Mouse (Mus musculus) adrenal gland, adult 18-20 months (tissue): Measurements from ENCODE around the gene Slc6a21. TPM values are rescaled to one million over a fixed set of nuclear protein-coding genes. Genes with fewer than 3 reads are reported as not detected.

Source experiments
- total RNA-seq, 2 experiments: library from RNA; stranded (reverse); gene quantifications; 1 replicate in 1 of 2; 2 replicates in 1 of 2; pipeline ENCODE4 v1.2.3; 2021

The Slc6a21 gene
- total RNA-seq, 2 experiments from 2014 or later, result 0.19 TPM; not detected in 1

Other genes starting within 250 kb of the Slc6a21 start
- 10 to 100 TPM; 30.8 to 45.3 TPM for gene Prr12, start 224.6 kb upstream of the Slc6a21 start, total RNA-seq
- gene Nosip, start 215.1 kb upstream of the Slc6a21 start, total RNA-seq, result 10 to 100 TPM; 44.3 to 46.8 TPM
- gene Prrg2, start 214.8 kb upstream of the Slc6a21 start, total RNA-seq, result 10 to 100 TPM; 14.9 to 28.3 TPM
- 10 to 100 TPM; 32.0 to 36.4 TPM for gene Rcn3, start 185.3 kb upstream of the Slc6a21 start, total RNA-seq
- gene Fcgrt, start 173.7 kb upstream of the Slc6a21 start, total RNA-seq, result 100 to 1,000 TPM; 111 to 137 TPM
- 1,000 to 10,000 TPM; 1,173 to 1,310 TPM for gene Rps11, start 153.1 kb upstream of the Slc6a21 start, total RNA-seq
- gene Rpl13a, start 148.8 kb upstream of the Slc6a21 start, total RNA-seq, result 1,000 to 10,000 TPM; 1,445 to 1,619 TPM
- not detected for gene Gm45713, start 141.3 kb upstream of the Slc6a21 start, total RNA-seq
- gene Flt3l, start 141.1 kb upstream of the Slc6a21 start, total RNA-seq, result 10 to 100 TPM; 20.6 to 26.8 TPM
- 10 to 100 TPM; 57.3 to 58.6 TPM for gene Pih1d1, start 123.2 kb upstream of the Slc6a21 start, total RNA-seq
- gene Aldh16a1, start 122.9 kb upstream of the Slc6a21 start, total RNA-seq, result 10 to 100 TPM; 58.4 to 68.5 TPM
- gene Slc17a7, start 113.6 kb upstream of the Slc6a21 start, total RNA-seq, result under 1 TPM; 0.19 to 0.23 TPM
- gene Gfy, start 97.9 kb upstream of the Slc6a21 start, total RNA-seq, result not detected
- not detected for gene Pth2, start 96.5 kb upstream of the Slc6a21 start, total RNA-seq
- gene Ccdc155, start 72.6 kb upstream of the Slc6a21 start, total RNA-seq, result under 1 TPM in 1 of 2 experiments, not detected in 1; 0.29 TPM
- gene Dkkl1, start 65.4 kb upstream of the Slc6a21 start, total RNA-seq, result not detected
- gene Tead2, start 61.8 kb upstream of the Slc6a21 start, total RNA-seq, result 10 to 100 TPM in 1 of 2 experiments, 1 to 10 TPM in 1; 8.5 to 11.7 TPM
- 1 to 10 TPM; 4.0 to 7.4 TPM for gene Cd37, start 38.4 kb upstream of the Slc6a21 start, total RNA-seq
- not detected for gene Slc6a16, start 36.4 kb upstream of the Slc6a21 start, total RNA-seq
- 10 to 100 TPM in 1 of 2 experiments, 1 to 10 TPM in 1; 7.8 to 11.0 TPM for gene Trpm4, start 56.3 kb downstream of the Slc6a21 start, total RNA-seq
- gene Hrc, start 57.8 kb downstream of the Slc6a21 start, total RNA-seq, result under 1 TPM; 0.17 to 0.83 TPM
- 1 to 10 TPM; 1.7 to 3.2 TPM for gene Ppfia3, start 89.5 kb downstream of the Slc6a21 start, total RNA-seq
- gene Lin7b, start 93.1 kb downstream of the Slc6a21 start, total RNA-seq, result 1 to 10 TPM; 1.3 to 1.7 TPM
- 100 to 1,000 TPM; 262 to 325 TPM for gene Snrnp70, start 118.2 kb downstream of the Slc6a21 start, total RNA-seq
- not detected for gene Kcna7, start 128.1 kb downstream of the Slc6a21 start, total RNA-seq
- under 1 TPM; 0.17 to 0.45 TPM for gene Ntf5, start 136.2 kb downstream of the Slc6a21 start, total RNA-seq
- not detected for gene Lhb, start 143.3 kb downstream of the Slc6a21 start, total RNA-seq
- gene Gys1, start 157.3 kb downstream of the Slc6a21 start, total RNA-seq, result 10 to 100 TPM; 40.4 to 61.6 TPM
- gene Ruvbl2, start 160.6 kb downstream of the Slc6a21 start, total RNA-seq, result 10 to 100 TPM; 41.9 to 43.3 TPM
- 1,000 to 10,000 TPM; 1,437 to 1,911 TPM for gene Ftl1, start 182.4 kb downstream of the Slc6a21 start, total RNA-seq
- gene Bax, start 189.4 kb downstream of the Slc6a21 start, total RNA-seq, result 10 to 100 TPM; 58.2 to 64.3 TPM
- 1 to 10 TPM in 1 of 2 experiments, under 1 TPM in 1; 0.66 to 2.6 TPM for gene Tulp2, start 204.4 kb downstream of the Slc6a21 start, total RNA-seq
- gene Gm45808, start 209.3 kb downstream of the Slc6a21 start, total RNA-seq, result 10 to 100 TPM; 42.8 to 43.4 TPM
- gene Dhdh, start 211.3 kb downstream of the Slc6a21 start, total RNA-seq, result 10 to 100 TPM; 73.2 to 77.2 TPM
- gene Nucb1, start 232.9 kb downstream of the Slc6a21 start, total RNA-seq, result 100 to 1,000 TPM; 272 to 283 TPM
- 10 to 100 TPM; 47.1 to 48.6 TPM for gene Ppp1r15a, start 248.8 kb downstream of the Slc6a21 start, total RNA-seq
- gene Plekha4, start 248.8 kb downstream of the Slc6a21 start, total RNA-seq, result 1 to 10 TPM; 2.5 to 2.7 TPM